Mouse (Mus musculus) heart, adult 9 months (tissue): ENCODE measurements around the gene H2-Eb2.
A peak's percentile ranks its signal among the peaks of the same experiment; 100 is the strongest.

Experiments
- DNase-seq, 2 experiments: peaks; one replicate each; pipeline ENCODE4 v3.0.0; 2022; ENCODE audit warnings: low spot score in 2 of 2

The H2-Eb2 gene

GRCm38 (mm10) chr17:34354539-34354938, 29.1 kb downstream of the H2-Eb2 start, which contains the start of gene Btnl2:
Gene Btnl2, plus strand, starts transcription at chr17:34354822.
- no peak for DNase-seq

DNA sequence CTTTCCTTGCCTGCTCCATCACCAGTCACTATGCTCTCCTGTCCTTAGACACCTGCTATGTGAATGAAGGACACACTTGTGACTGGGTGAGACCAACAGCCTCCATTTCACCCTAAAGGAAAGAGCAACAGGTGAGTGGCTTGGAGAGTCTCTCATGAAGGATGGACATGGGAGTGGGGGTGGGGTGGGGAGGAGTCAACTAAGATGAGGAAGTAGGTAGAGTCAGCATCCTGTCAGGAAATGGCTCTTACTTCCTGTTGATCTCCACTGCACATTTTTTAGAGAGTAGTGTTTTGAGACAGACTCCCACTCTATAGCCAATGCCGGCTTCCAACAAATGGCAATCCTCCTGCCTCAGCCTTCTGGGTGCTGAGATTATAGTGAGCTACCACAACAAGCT, 29.5 kb downstream of the H2-Eb2 start:
- DNase-seq = peak in 1 of 2 experiments; percentile 44

- DNase-seq = no peak
Measured at GRCm38 (mm10) chr17:34362954-34363546, 37.6 kb downstream of the H2-Eb2 start.

DNA sequence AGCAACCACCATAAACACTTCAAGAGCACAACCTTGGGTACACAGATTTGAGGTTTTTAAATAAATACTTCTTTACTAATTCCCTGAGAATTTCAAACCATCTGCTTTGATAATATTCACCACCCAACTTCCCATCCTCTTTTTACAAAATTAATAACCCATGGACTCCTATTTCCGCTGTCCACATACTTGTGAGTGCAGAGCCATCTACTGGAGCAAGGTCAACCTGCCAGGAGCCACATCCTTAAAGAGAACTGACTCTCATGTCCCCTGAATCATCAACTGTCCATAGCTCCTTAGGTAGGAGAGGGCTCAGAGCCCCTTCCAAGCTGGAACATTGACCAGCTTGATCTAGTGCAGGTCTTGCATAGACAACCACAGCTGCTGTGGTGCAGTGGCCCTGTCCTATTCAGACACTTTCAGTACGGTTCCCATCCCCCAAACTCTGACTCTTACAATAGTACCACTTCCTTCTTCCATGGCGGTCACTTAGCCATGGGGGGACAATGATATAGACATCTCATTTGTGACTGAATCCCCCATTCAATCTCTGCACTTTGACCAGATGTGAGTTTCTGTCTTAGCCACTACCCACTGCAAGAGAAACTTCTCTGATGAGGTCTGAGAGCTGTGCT, 38.3 kb downstream of the H2-Eb2 start:
- DNase-seq = no peak

DNA sequence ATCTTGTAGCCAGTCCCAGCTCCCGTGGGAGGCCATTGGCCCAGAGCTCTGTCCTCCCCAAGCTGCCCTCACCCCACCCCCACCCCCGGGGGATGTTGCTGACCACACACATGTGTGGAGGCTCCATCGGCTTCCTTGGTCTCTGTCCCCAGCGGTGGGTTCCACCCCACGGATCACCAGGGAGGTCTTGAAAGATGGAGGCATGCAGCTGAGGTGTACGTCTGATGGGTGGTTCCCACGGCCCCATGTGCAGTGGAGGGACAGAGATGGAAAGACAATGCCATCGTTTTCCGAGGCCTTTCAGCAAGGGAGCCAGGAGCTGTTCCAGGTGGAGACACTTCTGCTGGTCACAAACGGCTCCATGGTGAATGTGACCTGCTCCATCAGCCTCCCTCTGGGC, 39.6 kb downstream of the H2-Eb2 start:
- DNase-seq = no peak

GRCm38 (mm10) chr17:34370563-34370962, 45.1 kb downstream of the H2-Eb2 start:
- DNase-seq = no peak

DNA sequence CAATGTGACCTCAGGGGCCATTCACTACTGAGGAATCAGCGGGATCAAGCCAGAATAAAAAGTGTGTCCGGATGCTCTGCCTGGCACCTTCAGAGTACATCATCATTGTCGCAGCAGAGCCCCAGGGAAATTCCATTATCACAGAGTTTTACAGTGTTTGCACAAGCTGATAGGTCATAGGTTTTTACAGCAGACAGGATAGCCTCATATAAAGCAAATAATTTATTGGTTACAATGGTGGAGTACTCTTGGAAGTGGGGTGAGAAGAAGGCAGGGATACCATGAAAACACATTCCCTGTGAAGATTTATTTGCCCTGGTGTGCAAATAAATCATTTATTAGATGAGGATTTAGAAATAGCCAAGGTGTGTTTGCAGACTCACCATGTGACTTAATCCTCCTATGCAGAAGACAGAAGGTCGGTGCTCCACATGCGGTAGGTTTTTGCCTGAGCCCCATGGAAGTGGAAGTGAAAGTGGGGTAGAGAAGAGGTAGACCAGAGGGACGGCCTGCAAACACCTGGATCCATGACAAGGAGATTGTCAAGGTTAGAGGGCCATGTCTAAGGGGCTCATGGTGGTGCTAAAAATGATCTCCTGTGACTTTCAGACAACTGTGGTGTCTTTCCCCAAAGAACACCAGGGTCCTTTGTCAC, 47.7 kb downstream of the H2-Eb2 start:
- DNase-seq = no peak

GRCm38 (mm10) chr17:34376847-34377246, 51.4 kb downstream of the H2-Eb2 start, which contains the start of gene Btnl1:
Gene Btnl1, plus strand, starts transcription at chr17:34377132.
- DNase-seq = no peak

DNA sequence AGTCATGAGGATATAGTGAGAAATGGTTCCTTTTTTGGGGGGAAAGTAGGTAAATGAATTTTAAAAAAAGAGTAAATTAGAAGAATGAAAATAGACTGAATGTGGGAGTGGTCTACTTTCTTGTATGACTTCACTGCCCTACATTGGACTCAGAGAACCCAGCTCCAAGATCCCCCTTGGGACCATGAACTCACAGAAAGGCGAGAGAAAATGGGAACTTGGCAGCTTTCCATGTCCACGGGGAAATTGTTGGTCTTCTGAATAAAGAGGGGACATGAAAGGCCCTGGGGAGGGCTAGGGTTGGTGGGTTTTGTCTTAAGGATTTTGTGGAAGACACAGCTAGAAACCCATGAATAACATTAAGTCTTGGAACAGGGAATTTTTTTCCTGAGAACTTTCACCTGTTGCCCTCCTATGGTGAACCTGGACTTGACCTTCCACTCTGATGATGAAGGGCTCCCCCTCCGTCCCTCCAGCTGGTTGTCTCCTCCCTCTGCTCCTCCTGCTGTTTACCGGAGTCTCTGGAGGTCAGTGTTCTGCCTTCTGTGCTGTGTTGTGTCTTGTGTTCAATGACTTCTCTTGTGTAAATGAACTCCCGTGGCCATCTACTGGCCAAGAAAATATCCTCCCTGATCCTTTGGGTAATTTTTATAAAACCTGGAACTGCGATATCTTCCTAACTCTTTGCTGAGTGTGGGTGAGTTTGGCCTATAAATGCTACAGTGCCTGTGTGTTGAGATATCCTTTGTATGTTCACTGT, 52.2 kb downstream of the H2-Eb2 start:
- no peak for DNase-seq

GRCm38 (mm10) chr17:34378716-34379115, 53.3 kb downstream of the H2-Eb2 start:
- no peak for DNase-seq

DNA sequence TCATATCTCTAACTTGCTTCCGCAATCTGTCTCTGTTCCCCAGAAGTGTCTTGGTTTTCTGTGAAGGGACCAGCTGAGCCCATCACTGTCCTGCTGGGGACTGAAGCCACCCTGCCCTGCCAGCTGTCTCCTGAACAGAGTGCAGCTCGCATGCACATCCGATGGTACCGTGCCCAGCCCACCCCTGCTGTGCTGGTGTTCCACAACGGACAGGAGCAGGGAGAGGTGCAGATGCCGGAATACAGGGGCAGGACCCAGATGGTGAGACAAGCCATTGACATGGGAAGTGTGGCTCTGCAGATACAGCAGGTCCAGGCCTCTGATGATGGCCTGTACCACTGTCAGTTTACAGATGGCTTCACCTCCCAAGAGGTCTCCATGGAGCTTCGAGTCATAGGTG, 54.0 kb downstream of the H2-Eb2 start:
- no peak for DNase-seq

GRCm38 (mm10) chr17:34381876-34382275, 56.4 kb downstream of the H2-Eb2 start:
- no peak for DNase-seq

GRCm38 (mm10) chr17:34383212-34383611, 57.7 kb downstream of the H2-Eb2 start:
- no peak for DNase-seq

DNA sequence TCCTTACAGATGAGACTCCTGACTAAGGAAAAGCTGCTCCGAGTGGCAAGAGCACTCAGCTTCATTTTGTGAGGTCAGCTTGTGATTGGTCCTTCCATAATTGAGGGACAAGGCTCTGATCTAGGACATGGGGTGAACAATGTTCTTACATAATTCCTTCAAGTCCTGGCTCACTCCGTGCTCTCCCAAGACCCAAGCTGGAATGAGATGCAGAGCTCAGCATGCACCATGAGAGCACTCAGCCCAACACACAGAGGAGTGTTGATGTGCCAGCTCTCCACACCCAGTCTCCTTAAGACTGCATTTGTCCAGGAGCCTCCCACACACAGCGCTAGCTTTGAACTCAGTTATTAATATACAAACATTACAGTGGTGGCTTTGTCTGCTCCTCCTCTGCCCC, 59.2 kb downstream of the H2-Eb2 start:
- DNase-seq = no peak

GRCm38 (mm10) chr17:34386656-34387055, 61.2 kb downstream of the H2-Eb2 start:
- no peak for DNase-seq

DNA sequence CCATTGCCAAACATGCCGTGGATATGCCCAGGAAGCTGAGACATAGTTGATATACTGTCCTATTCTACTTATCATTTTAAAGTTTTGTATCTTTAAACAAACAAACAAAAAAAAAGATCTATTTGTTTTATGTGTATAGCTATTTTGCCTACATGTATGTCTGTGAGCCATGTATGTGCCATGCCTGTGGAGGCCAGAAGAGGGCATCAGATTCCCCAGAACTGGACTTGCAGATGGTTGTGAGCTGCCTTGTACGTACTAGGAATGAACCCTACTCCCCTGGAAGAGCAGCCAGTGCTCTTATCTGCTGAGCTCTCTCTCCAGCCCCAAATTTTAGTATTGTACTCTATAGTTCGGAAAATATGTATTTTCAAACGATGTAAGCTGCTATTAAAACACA, 63.0 kb downstream of the H2-Eb2 start:
- no peak for DNase-seq
